Mouse (Mus musculus) heart, postnatal 0 days (tissue): ENCODE data around the gene Tnfsf12. TPM values are rescaled to one million over a fixed set of nuclear protein-coding genes. Genes with fewer than 3 reads are reported as not detected.
A peak's percentile ranks its signal among the peaks of the same experiment; 100 is the strongest.

Experiments used
- ATAC-seq: fragments of 200-750 bp; cut with Nextera tagmentation; 2 replicates; pipeline ENCODE4 v1.8.0; 2017; ENCODE audit warnings: low read depth, moderate number of reproducible peaks, moderate library complexity; ENCODE audit not compliant: insufficient read depth
- DNase-seq: peaks from one replicate; pipeline ENCODE4 v3.0.0-alpha.2; 2016; ENCODE audit warnings: low spot score
- H3K27ac ChIP-seq: fragments of 300-500 bp; sonication (generic); 2 replicates; pipeline ENCODE4 v1.5.1; 2014; ENCODE audit warnings: low read depth, mild to moderate bottlenecking
- H3K27me3 ChIP-seq: fragments of 300-500 bp; sonication (generic); 2 replicates; pipeline ENCODE4 v1.6.1; 2014; ENCODE audit warnings: low read length, mixed read lengths; ENCODE audit not compliant: control insufficient read depth, insufficient read depth
- H3K36me3 ChIP-seq: fragments of 300-500 bp; sonication (generic); replicated peaks from 2 replicates; pipeline ENCODE4 v1.6.1; 2014; ENCODE audit warnings: low read length, mixed read lengths; ENCODE audit not compliant: control insufficient read depth, insufficient read depth
- H3K4me1 ChIP-seq: fragments of 300-500 bp; sonication (generic); 2 replicates; pipeline ENCODE4 v1.6.1; 2014; ENCODE audit warnings: antibody characterized with exemption; ENCODE audit not compliant: control insufficient read depth, insufficient read depth
- H3K4me2 ChIP-seq: fragments of 300-500 bp; sonication (generic); 2 replicates; pipeline ENCODE4 v1.6.1; 2014; ENCODE audit warnings: low read depth, mild to moderate bottlenecking, low read length, moderate library complexity
- H3K4me3 ChIP-seq: fragments of 300-500 bp; sonication (generic); 2 replicates; pipeline ENCODE4 v1.5.1; 2014; ENCODE audit warnings: low read depth, low read length
- H3K9ac ChIP-seq: fragments of 300-500 bp; sonication (generic); replicated peaks from 2 replicates; pipeline ENCODE4 v1.6.1; 2014; ENCODE audit warnings: low read depth, low read length, mixed read lengths
- H3K9me3 ChIP-seq: fragments of 300-500 bp; sonication (generic); replicated peaks from 2 replicates; pipeline ENCODE4 v1.6.1; 2016; ENCODE audit warnings: low read length; ENCODE audit not compliant: control insufficient read depth
- CTCF ChIP-seq: IDR thresholded peaks from 2 replicates; pipeline ENCODE4 v1.5.1; 2016; ENCODE audit warnings: antibody characterized with exemption, control low read depth, low read depth
- EP300 ChIP-seq: IDR thresholded peaks from 2 replicates; pipeline ENCODE4 v1.6.1; 2016; ENCODE audit warnings: antibody characterized with exemption, low read depth
- WGBS: fragments of 180-500 bp; shearing (Covaris S2); extraction: QIAGEN DNeasy Blood & Tissue Kit; methylation state at CpG from one replicate; pipeline ENCODE4 v1.1.7; 2014; 5-methylcytosine and 5-hydroxymethylcytosine counted together
- microRNA counts: library from miRNA; unstranded; fragments of <30 nt; microRNA quantifications from one replicate; lab custom pipeline; 2015
- microRNA-seq: library from miRNA; unstranded; fragments of <30 nt; microRNA quantifications from one replicate; pipeline ENCODE4, GENCODE M21; 2016
- polyA plus RNA-seq: library from polyadenylated mRNA; unstranded; fragments of >200 nt; fragmentation: Nextera tagmentation; extraction: Ambion mirVana; gene quantifications from 2 replicates; pipeline ENCODE4 v1.2.1, GENCODE M21; 2015
- total RNA-seq: library from RNA; depleted of rRNA; stranded (reverse); fragments of >200 nt; gene quantifications from 2 replicates; pipeline ENCODE4 v1.2.3, GENCODE M21; 2014; ENCODE audit warnings: low replicate concordance; rRNA removed

Tnfsf12 gene
- total and polyA plus RNA-seq, 2 experiments from 2014 or later: 5.3 to 9.3 TPM

- peak; percentile 76 for ATAC-seq
- H3K9ac ChIP-seq: no peak within 1 kb of the TSS
- TF ChIP-seq EP300: no peak
- TF ChIP-seq CTCF: peak; percentile 73
- H3K4me3 ChIP-seq: no peak within 1 kb of the TSS
- H3K4me2 ChIP-seq: no peak within 1 kb of the TSS; the same call in 1 of the 2 replicates
- no peaks in the 10 kb centered on the region for H3K27me3 ChIP-seq
- H3K4me1 ChIP-seq: no peaks in the 10 kb centered on the region
- peak; percentile 71 for DNase-seq
- 25% methylated on average over 34 of the region's 34 CpGs for WGBS
- peaks cover 66% of the 10 kb centered on the region for H3K36me3 ChIP-seq
- H3K27ac ChIP-seq: 0 out of 2 replicates have a peak within 1 kb of the TSS, but pooled peaks have one; percentile 2
- no peaks in the 10 kb centered on the region for H3K9me3 ChIP-seq
Observed at GRCm38 (mm10) chr11:69655264-69656064, 40.2 kb downstream of the Tnfsf12 start, which contains the start of gene Sox15. TSS of gene Sox15 (plus strand) at chr11:69655314.

GRCm38 (mm10) chr11:69654760-69655159 is 40.9 kb downstream of the Tnfsf12 start:
- WGBS: 46% methylated on average over 9 of the region's 9 CpGs
- Histone ChIP-seq H3K36me3 (peaks cover 73% of the 10 kb centered on the region), H3K4me2 (no peak overlapping the region), H3K9me3 (no peaks in the 10 kb centered on the region), H3K4me3 (no peak overlapping the region), H3K4me1 (no peaks in the 10 kb centered on the region), H3K9ac (no peak overlapping the region), H3K27ac (0 out of 2 replicates have a peak overlapping the region, but pooled peaks have one; percentile 2), H3K27me3 (no peaks in the 10 kb centered on the region)
- DNase-seq: no peak
- ATAC-seq: no peak
- TF ChIP-seq CTCF (no peak), EP300 (no peak)

GRCm38 (mm10) chr11:69653399-69653798 is 42.2 kb downstream of the Tnfsf12 start:
- Histone ChIP-seq H3K36me3 (peaks cover 75% of the 10 kb centered on the region), H3K4me1 (no peaks in the 10 kb centered on the region), H3K4me2 (no peak overlapping the region), H3K4me3 (no peak overlapping the region), H3K27me3 (no peaks in the 10 kb centered on the region), H3K9me3 (no peaks in the 10 kb centered on the region), H3K27ac (no peak overlapping the region), H3K9ac (no peak overlapping the region)
- DNase-seq (no peak), ATAC-seq (no peak)
- 53% methylated on average over 5 of the region's 5 CpGs for WGBS
- TF ChIP-seq EP300 (no peak), CTCF (no peak)

- no peak overlapping the region for H3K9ac ChIP-seq
- no peak for TF ChIP-seq CTCF
- TF ChIP-seq EP300: no peak
- no peak overlapping the region for H3K27ac ChIP-seq
- H3K9me3 ChIP-seq: no peaks in the 10 kb centered on the region
- 71% methylated on average over 5 of the region's 5 CpGs for WGBS
- H3K4me1 ChIP-seq: no peaks in the 10 kb centered on the region
- H3K27me3 ChIP-seq: no peaks in the 10 kb centered on the region
- ATAC-seq: no peak
- H3K36me3 ChIP-seq: peaks cover 88% of the 10 kb centered on the region
- H3K4me3 ChIP-seq: no peak overlapping the region
- H3K4me2 ChIP-seq: no peak overlapping the region
- no peak for DNase-seq
Observed at GRCm38 (mm10) chr11:69645860-69646259, 49.8 kb downstream of the Tnfsf12 start.

MicroRNAs encoded within 50 kb of the gene (microRNA counts, 519-probe panel; counts per million panel counts)
- microRNA mmu-miR-1934 (lab: Ali Mortazavi, UCI): not detected

Small RNA genes within 50 kb of the gene (microRNA-seq; reads per million reads assigned to microRNA genes)
- 2.0 reads per million, percentile 5 among the genes with 10 or more reads in this experiment for gene Mir1934

Other genes with a start within 250 kb of the Tnfsf12 start
Only the 30 nearest of the 36 such genes appear.
- not detected in 2 replicates for gene Dnah2, start 146.7 kb downstream of the Tnfsf12 start, total RNA-seq
- 0.03 and 0.30 TPM in 2 replicates for gene Dnah2, start 146.7 kb downstream of the Tnfsf12 start, polyA plus RNA-seq
- 70.1 and 79.5 TPM in 2 replicates for gene Efnb3, start 135.6 kb downstream of the Tnfsf12 start, total RNA-seq
- gene Efnb3, start 135.6 kb downstream of the Tnfsf12 start, polyA plus RNA-seq: 69.4 and 75.6 TPM in 2 replicates
- 12.4 and 18.7 TPM in 2 replicates for gene Wrap53, start 115.6 kb downstream of the Tnfsf12 start, total RNA-seq
- 6.7 and 7.8 TPM in 2 replicates for gene Wrap53, start 115.6 kb downstream of the Tnfsf12 start, polyA plus RNA-seq
- gene Trp53, start 115.5 kb downstream of the Tnfsf12 start, total RNA-seq: 33.6 and 35.9 TPM in 2 replicates
- 31.5 and 32.6 TPM in 2 replicates for gene Trp53, start 115.5 kb downstream of the Tnfsf12 start, polyA plus RNA-seq
- 23.7 and 24.7 TPM in 2 replicates for gene Atp1b2, start 89.9 kb downstream of the Tnfsf12 start, total RNA-seq
- 15.1 and 16.8 TPM in 2 replicates for gene Atp1b2, start 89.9 kb downstream of the Tnfsf12 start, polyA plus RNA-seq
- not detected in 2 replicates for gene Shbg, start 77.9 kb downstream of the Tnfsf12 start, total RNA-seq
- 0.08 TPM in 1 of 2 replicates, not detected in the other for gene Shbg, start 77.9 kb downstream of the Tnfsf12 start, polyA plus RNA-seq
- gene Sat2, start 73.8 kb downstream of the Tnfsf12 start, total RNA-seq: 7.3 TPM in 1 of 2 replicates, not detected in the other
- 17.8 and 18.8 TPM in 2 replicates for gene Sat2, start 73.8 kb downstream of the Tnfsf12 start, polyA plus RNA-seq
- gene Fxr2, start 62.9 kb downstream of the Tnfsf12 start, total RNA-seq: 64.7 and 102 TPM in 2 replicates
- gene Fxr2, start 62.9 kb downstream of the Tnfsf12 start, polyA plus RNA-seq: 15.8 and 17.7 TPM in 2 replicates
- not detected in 2 replicates for gene Sox15, start 40.5 kb downstream of the Tnfsf12 start, total RNA-seq
- gene Sox15, start 40.5 kb downstream of the Tnfsf12 start, polyA plus RNA-seq: not detected in 2 replicates
- gene Mpdu1, start 33.2 kb downstream of the Tnfsf12 start, total RNA-seq: 123 and 137 TPM in 2 replicates
- 30.0 and 33.0 TPM in 2 replicates for gene Mpdu1, start 33.2 kb downstream of the Tnfsf12 start, polyA plus RNA-seq
- 2.6 and 6.9 TPM in 2 replicates for gene Cd68, start 29.7 kb downstream of the Tnfsf12 start, total RNA-seq
- 6.1 and 8.5 TPM in 2 replicates for gene Cd68, start 29.7 kb downstream of the Tnfsf12 start, polyA plus RNA-seq
- 573 and 656 TPM in 2 replicates for gene Eif4a1, start 23.4 kb downstream of the Tnfsf12 start, total RNA-seq
- 261 and 289 TPM in 2 replicates for gene Eif4a1, start 23.4 kb downstream of the Tnfsf12 start, polyA plus RNA-seq
- gene Senp3, start 13.8 kb downstream of the Tnfsf12 start, total RNA-seq: 39.7 and 92.3 TPM in 2 replicates
- gene Senp3, start 13.8 kb downstream of the Tnfsf12 start, polyA plus RNA-seq: 27.4 and 32.6 TPM in 2 replicates
- 0.81 TPM in 1 of 2 replicates, not detected in the other for gene Tnfsf13, start 10.1 kb downstream of the Tnfsf12 start, total RNA-seq
- gene Tnfsf13, start 10.1 kb downstream of the Tnfsf12 start, polyA plus RNA-seq: 0.57 and 0.89 TPM in 2 replicates
- gene Tnfsfm13, start 249 bp upstream of the Tnfsf12 start, total RNA-seq: 0.65 and 1.8 TPM in 2 replicates
- gene Tnfsfm13, start 249 bp upstream of the Tnfsf12 start, polyA plus RNA-seq: 2.8 and 3.0 TPM in 2 replicates
- 13.4 and 15.6 TPM in 2 replicates for gene Polr2a, start 62.8 kb upstream of the Tnfsf12 start, total RNA-seq
- gene Polr2a, start 62.8 kb upstream of the Tnfsf12 start, polyA plus RNA-seq: 6.2 and 6.6 TPM in 2 replicates
- not detected in 2 replicates for gene Slc35g3, start 66.1 kb upstream of the Tnfsf12 start, total RNA-seq
- gene Slc35g3, start 66.1 kb upstream of the Tnfsf12 start, polyA plus RNA-seq: 0.18 TPM in 1 of 2 replicates, not detected in the other
- 21.2 and 28.7 TPM in 2 replicates for gene Zbtb4, start 70.1 kb upstream of the Tnfsf12 start, total RNA-seq
- gene Zbtb4, start 70.1 kb upstream of the Tnfsf12 start, polyA plus RNA-seq: 2.6 and 2.9 TPM in 2 replicates
- 2.5 and 11.2 TPM in 2 replicates for gene Chrnb1, start 100.1 kb upstream of the Tnfsf12 start, total RNA-seq
- gene Chrnb1, start 100.1 kb upstream of the Tnfsf12 start, polyA plus RNA-seq: 2.7 and 3.1 TPM in 2 replicates
- 5.3 and 5.7 TPM in 2 replicates for gene Fgf11, start 106.0 kb upstream of the Tnfsf12 start, total RNA-seq
- gene Fgf11, start 106.0 kb upstream of the Tnfsf12 start, polyA plus RNA-seq: 0.75 and 1.0 TPM in 2 replicates
- gene Tmem102, start 109.8 kb upstream of the Tnfsf12 start, total RNA-seq: 0.43 and 2.7 TPM in 2 replicates
- gene Tmem102, start 109.8 kb upstream of the Tnfsf12 start, polyA plus RNA-seq: 2.6 TPM in 2 replicates
- gene Gm39566, start 119.4 kb upstream of the Tnfsf12 start, total RNA-seq: not detected in 2 replicates
- gene Gm39566, start 119.4 kb upstream of the Tnfsf12 start, polyA plus RNA-seq: not detected in 2 replicates
- not detected in 2 replicates for gene Spem2, start 122.6 kb upstream of the Tnfsf12 start, total RNA-seq
- not detected in 2 replicates for gene Spem2, start 122.6 kb upstream of the Tnfsf12 start, polyA plus RNA-seq
- gene Spem1, start 126.3 kb upstream of the Tnfsf12 start, total RNA-seq: not detected in 2 replicates
- gene Spem1, start 126.3 kb upstream of the Tnfsf12 start, polyA plus RNA-seq: not detected in 2 replicates
- 4.5 and 10.1 TPM in 2 replicates for gene Nlgn2, start 141.9 kb upstream of the Tnfsf12 start, total RNA-seq
- gene Nlgn2, start 141.9 kb upstream of the Tnfsf12 start, polyA plus RNA-seq: 0.89 TPM in 2 replicates
- 78.5 and 169 TPM in 2 replicates for gene Tmem256, start 142.7 kb upstream of the Tnfsf12 start, total RNA-seq
- gene Tmem256, start 142.7 kb upstream of the Tnfsf12 start, polyA plus RNA-seq: 411 and 424 TPM in 2 replicates
- gene Plscr3, start 150.5 kb upstream of the Tnfsf12 start, total RNA-seq: 50.9 and 64.0 TPM in 2 replicates
- gene Plscr3, start 150.5 kb upstream of the Tnfsf12 start, polyA plus RNA-seq: 60.5 and 62.3 TPM in 2 replicates
- 0.50 TPM in 1 of 2 replicates, not detected in the other for gene Tnk1, start 162.9 kb upstream of the Tnfsf12 start, total RNA-seq
- gene Tnk1, start 162.9 kb upstream of the Tnfsf12 start, polyA plus RNA-seq: not detected in 2 replicates
- not detected in 2 replicates for gene Tmem95, start 182.2 kb upstream of the Tnfsf12 start, total RNA-seq
- not detected in 2 replicates for gene Tmem95, start 182.2 kb upstream of the Tnfsf12 start, polyA plus RNA-seq
- gene Kctd11, start 185.6 kb upstream of the Tnfsf12 start, total RNA-seq: 2.3 and 9.4 TPM in 2 replicates
- 1.9 and 2.3 TPM in 2 replicates for gene Kctd11, start 185.6 kb upstream of the Tnfsf12 start, polyA plus RNA-seq